Mouse (Mus musculus): Measurements from ENCODE around the gene Ppp1r9a. TPM values are rescaled to one million over a fixed set of nuclear protein-coding genes. Genes with fewer than 3 reads are reported as not detected.

Ppp1r9a gene
- total and polyA plus RNA-seq, 3 experiments, result 0.03 TPM; not detected in 2

DNA sequence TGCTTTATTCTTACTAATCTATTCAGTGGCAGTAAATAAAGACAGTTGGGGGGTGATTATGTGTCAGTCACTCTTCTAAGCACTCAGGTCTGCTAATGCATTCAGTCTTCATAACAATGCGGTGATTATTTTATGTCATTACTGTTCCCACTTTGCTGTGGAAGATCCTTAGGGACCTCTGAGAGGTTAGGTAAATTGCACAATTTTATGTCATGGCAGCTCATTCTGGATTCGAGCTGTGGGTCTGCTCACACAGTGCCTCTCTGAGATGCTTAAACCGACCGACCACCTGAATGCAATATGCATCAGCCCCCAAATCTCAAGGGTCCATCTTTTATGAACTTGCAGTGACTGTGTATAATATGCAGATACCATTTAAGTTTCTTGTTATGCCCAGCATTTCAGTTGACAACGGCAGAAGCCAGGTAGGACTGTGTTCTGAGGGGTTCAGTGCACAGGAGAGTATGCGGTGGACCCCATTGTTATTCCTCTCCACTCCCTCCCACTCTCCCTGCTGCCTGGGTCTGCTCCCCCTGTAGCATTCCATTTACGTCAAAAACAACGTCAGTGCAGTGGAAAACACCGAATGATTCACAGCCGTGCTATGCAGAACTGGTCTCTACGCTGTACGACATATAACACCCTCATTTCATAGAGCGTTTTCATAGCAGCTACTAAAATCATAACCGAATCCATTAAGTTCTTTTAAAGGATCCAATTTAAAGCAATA is 226.8 kb downstream of the Ppp1r9a start:
- Histone ChIP-seq H3K27ac (ENCODE audit: control insufficient read depth, low read depth, low read length) (no peak overlapping the region), H3K9ac (ENCODE audit: control insufficient read depth, low read depth, low read length, poor library complexity, severe bottlenecking) (no peak overlapping the region), H3K79me2 (ENCODE audit: control insufficient read depth, insufficient read depth, low read length, poor library complexity) (no peaks in the 10 kb centered on the region), H3K27me3 (ENCODE audit: control insufficient read depth in 1 of 2, insufficient read depth in 2 of 2, low read length in 2 of 2) (peaks cover 8 to 19% of the 10 kb centered on the region in 2 experiments), H3K9me3 (replicated peaks; ENCODE audit: insufficient read depth, low read length) (no peaks in the 10 kb centered on the region), H3K4me3 (ENCODE audit: control insufficient read depth in 1 of 2, insufficient read depth in 1 of 2, low read depth in 2 of 2, low read length in 2 of 2) (no peak overlapping the region), H3K36me3 (ENCODE audit: control insufficient read depth in 1 of 2, insufficient read depth in 2 of 2, low read length in 2 of 2) (no peaks in the 10 kb centered on the region), H3K4me1 (ENCODE audit: control insufficient read depth in 1 of 2, insufficient read depth in 2 of 2, low read length in 2 of 2) (no peaks in the 10 kb centered on the region)
- TF ChIP-seq POLR2AphosphoS2 (IDR thresholded peaks at IDR 0.05; ENCODE audit: low read length) (no peak), UBTF (IDR thresholded peaks at IDR 0.05; ENCODE audit: borderline replicate concordance, insufficient read depth, low read depth, low read length) (no peak), MAZ (IDR thresholded peaks at IDR 0.05; ENCODE audit: low read depth, low read length) (no peak), GATA1 (IDR thresholded peaks at IDR 0.05; ENCODE audit: low read depth, low read length) (no peak), KAT2A (conservative IDR thresholded peaks at IDR 0.05; ENCODE audit: low read depth, low read length) (no peak), EP300 (IDR thresholded peaks at IDR 0.05; ENCODE audit: low read depth in 1 of 2, low read length in 2 of 2) (no peak), CHD1 (IDR thresholded peaks at IDR 0.05; ENCODE audit: low read depth, low read length) (no peak), MEF2A (IDR thresholded peaks at IDR 0.05; ENCODE audit: extremely low read depth, insufficient replicate concordance, low read depth, low read length, poor library complexity, severe bottlenecking) (no peak)
- DNase-seq (ENCODE audit: low read depth, low spot score), result no peak

DNA sequence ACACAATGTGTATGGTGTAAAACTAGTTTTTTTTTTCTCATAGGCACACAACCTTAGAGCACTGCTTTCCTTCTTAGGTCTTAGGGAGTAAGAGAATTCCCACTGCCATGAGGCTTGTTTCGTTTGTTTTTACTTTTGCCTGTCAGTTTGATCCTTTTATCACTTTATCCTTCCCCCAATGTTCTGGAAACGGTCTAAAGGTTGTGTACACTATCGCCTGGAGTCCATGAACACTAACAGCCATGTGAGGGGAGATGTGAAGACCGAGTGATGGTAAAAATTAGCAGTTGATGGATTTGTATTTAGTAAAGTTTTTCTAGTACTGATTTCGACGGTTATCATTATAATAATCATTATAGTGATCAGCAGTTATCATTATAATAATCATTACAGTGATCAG is 232.3 kb downstream of the Ppp1r9a start:
- peaks cover 13 to 17% of the 10 kb centered on the region in 2 experiments for H3K27me3 ChIP-seq (ENCODE audit: control insufficient read depth in 1 of 2, insufficient read depth in 2 of 2, low read length in 2 of 2)
- no peaks in the 10 kb centered on the region for H3K36me3 ChIP-seq (ENCODE audit: control insufficient read depth in 1 of 2, insufficient read depth in 2 of 2, low read length in 2 of 2)
- TF ChIP-seq JUND (IDR thresholded peaks at IDR 0.05; ENCODE audit: low read depth, low read length) (no peak), SMC3 (IDR thresholded peaks at IDR 0.05; ENCODE audit: low read depth, low read length) (no peak), CHD1 (IDR thresholded peaks at IDR 0.05; ENCODE audit: low read depth, low read length) (no peak), CTCF (IDR thresholded peaks at IDR 0.05 in 2 of 3, conservative IDR thresholded peaks at IDR 0.05 in 1 of 3; ENCODE audit: control insufficient read depth in 1 of 3, insufficient read depth in 1 of 3, low read depth in 2 of 3, low read length in 3 of 3, poor library complexity in 1 of 3, severe bottlenecking in 1 of 3) (no peak), BHLHE40 (IDR thresholded peaks at IDR 0.05; ENCODE audit: borderline replicate concordance, low read depth, low read length) (no peak), NELFE (IDR thresholded peaks at IDR 0.05; ENCODE audit: low read depth, low read length) (no peak), E2F4 (IDR thresholded peaks at IDR 0.05; ENCODE audit: borderline replicate concordance, low read depth, low read length) (no peak), MYB (IDR thresholded peaks at IDR 0.05; ENCODE audit: low read depth, low read length) (no peak)
- DNase-seq (ENCODE audit: low read depth, low spot score), result no peak
- no peak overlapping the region for H3K27ac ChIP-seq (ENCODE audit: control insufficient read depth, low read depth, low read length)
- H3K9me3 ChIP-seq (replicated peaks; ENCODE audit: insufficient read depth, low read length), result no peaks in the 10 kb centered on the region
- no peak overlapping the region for H3K9ac ChIP-seq (ENCODE audit: control insufficient read depth, low read depth, low read length, poor library complexity, severe bottlenecking)
- H3K4me1 ChIP-seq (ENCODE audit: control insufficient read depth in 1 of 2, insufficient read depth in 2 of 2, low read length in 2 of 2), result no peaks in the 10 kb centered on the region
- H3K79me2 ChIP-seq (ENCODE audit: control insufficient read depth, insufficient read depth, low read length, poor library complexity), result no peaks in the 10 kb centered on the region
- no peak overlapping the region for H3K4me3 ChIP-seq (ENCODE audit: control insufficient read depth in 1 of 2, insufficient read depth in 1 of 2, low read depth in 2 of 2, low read length in 2 of 2)
